Mouse (Mus musculus) intestine, embryonic 16.5 days (tissue): ENCODE results near the gene Gm11562. TPM values are rescaled to one million over a fixed set of nuclear protein-coding genes. Genes with fewer than 3 reads are reported as not detected.
"Not testable (repeated sequence)": the region's sequence is repeated elsewhere in the genome, so short reads cannot be mapped to it uniquely, and the experiment has no call there.

Experiments used
- ATAC-seq: fragments of 200-750 bp; cut with Nextera tagmentation; 2 replicates; pipeline ENCODE4 v1.8.0; 2017; ENCODE audit warnings: moderate TSS enrichment, moderate library complexity
- H3K27ac ChIP-seq: fragments of 300-500 bp; sonication (generic); 2 replicates; pipeline ENCODE4 v1.5.1; 2014; ENCODE audit warnings: mild to moderate bottlenecking, low read length
- H3K27me3 ChIP-seq: fragments of 300-500 bp; sonication (generic); replicated peaks from 2 replicates; pipeline ENCODE4 v1.6.1; 2014; ENCODE audit warnings: low read length, control low read depth, mixed read lengths; ENCODE audit not compliant: control insufficient read depth, insufficient read depth
- H3K36me3 ChIP-seq: fragments of 300-500 bp; sonication (generic); 2 replicates; pipeline ENCODE4 v1.6.1; 2014; ENCODE audit warnings: low read length, control low read depth; ENCODE audit not compliant: control insufficient read depth, insufficient read depth
- H3K4me1 ChIP-seq: fragments of 300-500 bp; sonication (generic); 2 replicates; pipeline ENCODE4 v1.6.1; 2014; ENCODE audit warnings: low read length, control low read depth, mixed read lengths; ENCODE audit not compliant: control insufficient read depth, insufficient read depth
- H3K4me2 ChIP-seq: fragments of 300-500 bp; sonication (generic); 2 replicates; pipeline ENCODE4 v1.6.1; 2014; ENCODE audit warnings: low read depth, low read length, control low read depth
- H3K4me3 ChIP-seq: fragments of 300-500 bp; sonication (generic); 2 replicates; pipeline ENCODE4 v1.5.1; 2014; ENCODE audit warnings: mild to moderate bottlenecking, low read length
- H3K9ac ChIP-seq: fragments of 300-500 bp; sonication (generic); 2 replicates; pipeline ENCODE4 v1.6.1; 2014; ENCODE audit warnings: low read depth, low read length
- H3K9me3 ChIP-seq: fragments of 300-500 bp; sonication (generic); 2 replicates; pipeline ENCODE4 v1.6.1; 2016; ENCODE audit warnings: low read length, control low read depth; ENCODE audit not compliant: control insufficient read depth
- WGBS: fragments of 180-500 bp; shearing (Covaris S2); extraction: QIAGEN DNeasy Blood & Tissue Kit; methylation state at CpG from one replicate; pipeline ENCODE4 v1.1.7; 2014; 5-methylcytosine and 5-hydroxymethylcytosine counted together
- polyA plus RNA-seq: library from polyadenylated mRNA; unstranded; fragments of >200 nt; fragmentation: Nextera tagmentation; extraction: Ambion mirVana; gene quantifications from 2 replicates; pipeline ENCODE4 v1.2.1, GENCODE M21; 2015

The Gm11562 gene
- polyA plus RNA-seq, 1 experiment from 2014 or later = not detected

DNA sequence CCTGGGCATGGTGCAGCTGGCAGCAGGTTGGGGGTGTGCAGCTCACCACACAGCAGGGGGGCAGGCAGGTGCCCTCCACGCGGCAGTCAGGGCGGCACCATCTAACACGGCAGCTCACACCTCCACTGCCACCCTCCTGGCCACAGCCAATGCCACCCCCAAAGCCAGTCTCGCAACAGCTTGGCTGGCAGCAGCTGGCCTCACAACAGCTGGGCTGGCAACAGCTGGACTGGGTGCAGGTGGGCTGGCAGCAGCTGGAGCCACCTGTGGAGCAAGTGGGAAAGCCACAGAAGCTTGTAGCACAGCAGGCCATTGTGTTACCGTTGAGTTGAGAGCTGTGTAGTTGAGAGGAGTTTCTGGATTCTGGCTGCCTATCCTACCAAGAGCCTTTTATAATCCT is 22.5 kb downstream of the Gm11562 start, which contains the start of gene Krtap9-3:
Gene Krtap9-3, minus strand, starts transcription at position 364 of the 400 bp plus-strand sequence.
- H3K4me2 ChIP-seq, H3K27ac ChIP-seq, H3K36me3 ChIP-seq, H3K9ac ChIP-seq, ATAC-seq, H3K4me3 ChIP-seq, H3K27me3 ChIP-seq, H3K9me3 ChIP-seq, H3K4me1 ChIP-seq: not testable (repeated sequence)
- WGBS = 71% methylated on average over 4 of the region's 6 CpGs

DNA sequence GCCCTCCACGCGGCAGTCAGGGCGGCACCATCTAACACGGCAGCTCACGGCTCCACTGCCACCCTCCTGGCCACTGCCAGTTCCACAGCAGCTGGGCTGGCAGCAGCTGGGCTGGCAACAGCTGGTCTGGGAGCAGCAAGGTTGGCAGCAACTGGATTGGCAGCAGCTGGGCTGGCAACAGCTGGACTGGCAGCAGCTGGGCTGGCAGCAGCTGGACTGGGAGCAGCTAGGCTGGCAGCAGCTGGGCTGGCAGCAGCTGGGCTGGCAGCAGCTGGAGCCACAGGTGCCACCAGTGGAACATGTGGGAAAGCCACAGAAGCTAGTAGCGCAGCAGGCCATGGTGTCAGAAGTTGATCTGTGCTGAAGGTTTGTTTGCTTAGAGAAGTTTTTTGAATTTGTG is 29.3 kb downstream of the Gm11562 start, which contains the start of gene Krtap1-3:
Gene Krtap1-3, minus strand, starts transcription at position 359 of the 400 bp plus-strand sequence.
- H3K27ac ChIP-seq = no peak within 1 kb of the TSS
- no peak within 1 kb of the TSS for H3K9ac ChIP-seq
- H3K4me3 ChIP-seq = no peak within 1 kb of the TSS
- no peak for ATAC-seq
- 85% methylated on average over 6 of the region's 6 CpGs for WGBS
- H3K27me3 ChIP-seq = no peaks in the 10 kb centered on the region
- H3K4me1 ChIP-seq = no peaks in the 10 kb centered on the region
- H3K9me3 ChIP-seq = no peaks in the 10 kb centered on the region
- H3K36me3 ChIP-seq = no peaks in the 10 kb centered on the region
- no peak within 1 kb of the TSS for H3K4me2 ChIP-seq

GRCm38 (mm10) chr11:99585096-99585495 is 35.1 kb downstream of the Gm11562 start:
- 79% methylated on average over 7 of the region's 7 CpGs for WGBS
- no peak for ATAC-seq

GRCm38 (mm10) chr11:99583245-99583704 is 37.0 kb downstream of the Gm11562 start, which contains the start of gene Krtap1-4:
Gene Krtap1-4 (minus strand): TSS chr11:99583654.
- Histone ChIP-seq H3K36me3 (no peaks in the 10 kb centered on the region), H3K9me3 (no peaks in the 10 kb centered on the region), H3K27ac (no peak within 1 kb of the TSS), H3K4me3 (no peak within 1 kb of the TSS), H3K27me3 (no peaks in the 10 kb centered on the region), H3K4me1 (no peaks in the 10 kb centered on the region), H3K4me2 (no peak within 1 kb of the TSS), H3K9ac (no peak within 1 kb of the TSS)
- ATAC-seq = no peak
- WGBS = 74% methylated on average over 5 of the region's 5 CpGs

More at GRCm38 (mm10) chr11:99585096-99585495, 35.1 kb downstream of the Gm11562 start:
- no peak overlapping the region for H3K4me2 ChIP-seq
- no peaks in the 10 kb centered on the region for H3K4me1 ChIP-seq
- no peaks in the 10 kb centered on the region for H3K27me3 ChIP-seq
- no peaks in the 10 kb centered on the region for H3K36me3 ChIP-seq
- no peak overlapping the region for H3K27ac ChIP-seq
- H3K9ac ChIP-seq = no peak overlapping the region
- no peaks in the 10 kb centered on the region for H3K9me3 ChIP-seq
- no peak overlapping the region for H3K4me3 ChIP-seq

DNA sequence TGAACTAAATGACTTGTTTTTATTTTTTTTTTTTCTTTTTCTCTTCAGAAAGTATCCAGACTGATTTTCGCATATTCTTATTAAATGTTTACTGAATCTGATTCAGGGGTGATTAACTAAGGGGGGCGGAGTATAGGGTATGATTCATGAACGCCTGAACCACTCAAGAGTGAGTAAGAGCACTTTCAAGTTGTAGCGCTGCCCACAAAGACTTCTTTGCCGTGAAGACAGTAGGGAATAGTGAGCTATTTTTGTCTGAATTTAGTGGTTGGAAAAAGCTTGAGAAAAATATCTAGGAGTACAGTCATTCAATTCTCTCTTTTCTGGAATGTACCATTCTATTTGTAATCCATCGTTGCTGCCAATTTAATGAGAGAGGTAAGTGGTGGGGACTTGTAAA is 38.7 kb downstream of the Gm11562 start:
- Histone ChIP-seq H3K4me3 (no peak overlapping the region), H3K36me3 (no peaks in the 10 kb centered on the region), H3K27ac (no peak overlapping the region), H3K4me1 (no peaks in the 10 kb centered on the region), H3K9me3 (no peaks in the 10 kb centered on the region), H3K27me3 (no peaks in the 10 kb centered on the region), H3K9ac (no peak overlapping the region), H3K4me2 (no peak overlapping the region)
- 83% methylated on average over 6 of the region's 6 CpGs for WGBS
- ATAC-seq = no peak

GRCm38 (mm10) chr11:99581051-99581450 is 39.2 kb downstream of the Gm11562 start:
- Histone ChIP-seq H3K27ac (no peak overlapping the region), H3K36me3 (no peaks in the 10 kb centered on the region), H3K4me3 (no peak overlapping the region), H3K4me1 (no peaks in the 10 kb centered on the region), H3K9me3 (no peaks in the 10 kb centered on the region), H3K4me2 (no peak overlapping the region), H3K9ac (no peak overlapping the region), H3K27me3 (no peaks in the 10 kb centered on the region)
- WGBS = 92% methylated on average over 5 of the region's 5 CpGs
- ATAC-seq = no peak

- Histone ChIP-seq H3K9me3 (no peaks in the 10 kb centered on the region), H3K4me1 (no peaks in the 10 kb centered on the region), H3K9ac (no peak within 1 kb of the TSS), H3K27me3 (no peaks in the 10 kb centered on the region), H3K4me3 (no peak within 1 kb of the TSS), H3K4me2 (no peak within 1 kb of the TSS), H3K36me3 (no peaks in the 10 kb centered on the region), H3K27ac (no peak within 1 kb of the TSS)
- 87% methylated on average over 6 of the region's 6 CpGs for WGBS
- no peak for ATAC-seq
Observed at GRCm38 (mm10) chr11:99580636-99581035, 39.6 kb downstream of the Gm11562 start, which contains the start of gene Krtap1-5. Gene Krtap1-5 (minus strand): TSS chr11:99581016.

- Histone ChIP-seq H3K4me1 (no peaks in the 10 kb centered on the region), H3K4me2 (peak overlapping the region; percentile 34), H3K36me3 (no peaks in the 10 kb centered on the region), H3K4me3 (no peak overlapping the region), H3K9me3 (no peaks in the 10 kb centered on the region), H3K27ac (no peak overlapping the region), H3K27me3 (no peaks in the 10 kb centered on the region), H3K9ac (peak overlapping the region; percentile 41; the same call in 1 of the 2 replicates)
- 3% methylated on average over 7 of the region's 7 CpGs for WGBS
- ATAC-seq = 0 out of 2 replicates have a peak, but pooled peaks have one; percentile 58
Observed at GRCm38 (mm10) chr11:99574106-99574505, 46.1 kb downstream of the Gm11562 start.

- Histone ChIP-seq H3K27me3 (no peaks in the 10 kb centered on the region), H3K9me3 (no peaks in the 10 kb centered on the region), H3K27ac (no peak overlapping the region), H3K9ac (no peak overlapping the region), H3K36me3 (no peaks in the 10 kb centered on the region), H3K4me1 (no peaks in the 10 kb centered on the region), H3K4me3 (no peak overlapping the region), H3K4me2 (no peak overlapping the region)
- WGBS = 65% methylated on average over 4 of the region's 4 CpGs
- ATAC-seq = no peak
Observed at GRCm38 (mm10) chr11:99573164-99573563, 47.1 kb downstream of the Gm11562 start.
